Mouse (Mus musculus): ENCODE measurements at regions not wholly inside any gene's neighbourhood (a gene's known extent, or its start where the extent isn't known, plus 50 kb on each side); places are given as distances from the start of the nearest gene placed in this dataset.

GRCm38 (mm10) chr6:112108651-112109050 lies 164.9 kb upstream of the Lmcd1 start:
- no peak for TF ChIP-seq CTCF (IDR thresholded peaks at IDR 0.05; ENCODE audit: extremely low read depth, insufficient read depth, low read length)
- no peak for TF ChIP-seq POLR2A (IDR thresholded peaks at IDR 0.05; ENCODE audit: extremely low read depth, insufficient read depth, low read length)
